Mouse (Mus musculus): ENCODE data around the gene Phf21a. TPM values are rescaled to one million over a fixed set of nuclear protein-coding genes. Genes with fewer than 3 reads are reported as not detected.

The Phf21a gene
- polyA plus RNA-seq, 1 experiment = 52.8 TPM

- H3K27ac ChIP-seq (ENCODE audit: control insufficient read depth, insufficient read depth, low read depth, low read length, poor library complexity) = no peak overlapping the region
- WGBS = 87% methylated on average over 13 of the region's 13 CpGs
- H3K4me3 ChIP-seq (replicated peaks; ENCODE audit: control insufficient read depth, low read depth, low read length) = no peak overlapping the region
- TF ChIP-seq POLR2A (IDR thresholded peaks at IDR 0.05; ENCODE audit: borderline replicate concordance, control insufficient read depth, low read depth, low read length) (no peak), CTCF (IDR thresholded peaks at IDR 0.05; ENCODE audit: control insufficient read depth, insufficient read depth, low read length) (no peak)
- H3K4me1 ChIP-seq (ENCODE audit: control insufficient read depth, insufficient read depth, low read length) = no peaks in the 10 kb centered on the region; the same call in 1 of the 2 replicates
These were observed 36.2 kb upstream of the Phf21a start for GRCm38 (mm10) chr2:92056760-92057159.

GRCm38 (mm10) chr2:92058469-92058868 lies 34.4 kb upstream of the Phf21a start:
- H3K4me3 ChIP-seq (replicated peaks; ENCODE audit: control insufficient read depth, low read depth, low read length) = peak overlapping the region; percentile 17
- no peaks in the 10 kb centered on the region; the same call in 1 of the 2 replicates for H3K4me1 ChIP-seq (ENCODE audit: control insufficient read depth, insufficient read depth, low read length)
- H3K27ac ChIP-seq (ENCODE audit: control insufficient read depth, insufficient read depth, low read depth, low read length, poor library complexity) = 0 out of 2 replicates have a peak overlapping the region, but pooled peaks have one; percentile 20
- TF ChIP-seq POLR2A (IDR thresholded peaks at IDR 0.05; ENCODE audit: borderline replicate concordance, control insufficient read depth, low read depth, low read length) (no peak), CTCF (IDR thresholded peaks at IDR 0.05; ENCODE audit: control insufficient read depth, insufficient read depth, low read length) (peak; percentile 80)
- under 1% methylated on average over 29 of the region's 29 CpGs for WGBS

- 3% methylated on average over 11 of the region's 11 CpGs for WGBS
These were observed 34.0 kb upstream of the Phf21a start for GRCm38 (mm10) chr2:92058936-92059335.

GRCm38 (mm10) chr2:92059481-92060220 lies 33.3 kb upstream of the Phf21a start:
- under 1% methylated on average over 63 of the region's 63 CpGs for WGBS
- TF ChIP-seq CTCF (IDR thresholded peaks at IDR 0.05; ENCODE audit: control insufficient read depth, insufficient read depth, low read length) = no peak
- no peak for TF ChIP-seq POLR2A (IDR thresholded peaks at IDR 0.05; ENCODE audit: borderline replicate concordance, control insufficient read depth, low read depth, low read length)
- H3K27ac ChIP-seq (ENCODE audit: control insufficient read depth, insufficient read depth, low read depth, low read length, poor library complexity) = no peak overlapping the region
- H3K4me3 ChIP-seq (replicated peaks; ENCODE audit: control insufficient read depth, low read depth, low read length) = no peak overlapping the region
- no peaks in the 10 kb centered on the region; the same call in 1 of the 2 replicates for H3K4me1 ChIP-seq (ENCODE audit: control insufficient read depth, insufficient read depth, low read length)

More at GRCm38 (mm10) chr2:92058936-92059335, 34.0 kb upstream of the Phf21a start:
- Histone ChIP-seq H3K27ac (ENCODE audit: control insufficient read depth, insufficient read depth, low read depth, low read length, poor library complexity) (no peak overlapping the region), H3K4me3 (replicated peaks; ENCODE audit: control insufficient read depth, low read depth, low read length) (no peak overlapping the region), H3K4me1 (ENCODE audit: control insufficient read depth, insufficient read depth, low read length) (no peaks in the 10 kb centered on the region; the same call in 1 of the 2 replicates)
- no peak for TF ChIP-seq POLR2A (IDR thresholded peaks at IDR 0.05; ENCODE audit: borderline replicate concordance, control insufficient read depth, low read depth, low read length)
- TF ChIP-seq CTCF (IDR thresholded peaks at IDR 0.05; ENCODE audit: control insufficient read depth, insufficient read depth, low read length) = no peak

GRCm38 (mm10) chr2:92060291-92060690 lies 32.6 kb upstream of the Phf21a start:
- Histone ChIP-seq H3K4me1 (ENCODE audit: control insufficient read depth, insufficient read depth, low read length) (no peaks in the 10 kb centered on the region; the same call in 1 of the 2 replicates), H3K27ac (ENCODE audit: control insufficient read depth, insufficient read depth, low read depth, low read length, poor library complexity) (no peak overlapping the region), H3K4me3 (replicated peaks; ENCODE audit: control insufficient read depth, low read depth, low read length) (no peak overlapping the region)
- no peak for TF ChIP-seq POLR2A (IDR thresholded peaks at IDR 0.05; ENCODE audit: borderline replicate concordance, control insufficient read depth, low read depth, low read length)
- TF ChIP-seq CTCF (IDR thresholded peaks at IDR 0.05; ENCODE audit: control insufficient read depth, insufficient read depth, low read length) = no peak
- WGBS = 50% methylated on average over 6 of the region's 6 CpGs

- Histone ChIP-seq H3K4me3 (replicated peaks; ENCODE audit: control insufficient read depth, low read depth, low read length) (no peak overlapping the region), H3K4me1 (ENCODE audit: control insufficient read depth, insufficient read depth, low read length) (no peaks in the 10 kb centered on the region; the same call in none of the 2 replicates), H3K27ac (ENCODE audit: control insufficient read depth, insufficient read depth, low read depth, low read length, poor library complexity) (no peak overlapping the region)
- no peak for TF ChIP-seq CTCF (IDR thresholded peaks at IDR 0.05; ENCODE audit: control insufficient read depth, insufficient read depth, low read length)
- TF ChIP-seq POLR2A (IDR thresholded peaks at IDR 0.05; ENCODE audit: borderline replicate concordance, control insufficient read depth, low read depth, low read length) = no peak
- WGBS = 88% methylated on average over 5 of the region's 5 CpGs
These were observed 31.6 kb upstream of the Phf21a start for GRCm38 (mm10) chr2:92061337-92061736.

- no peaks in the 10 kb centered on the region; the same call in none of the 2 replicates for H3K4me1 ChIP-seq (ENCODE audit: control insufficient read depth, insufficient read depth, low read length)
- 76% methylated on average over 5 of the region's 5 CpGs for WGBS
- no peak overlapping the region for H3K4me3 ChIP-seq (replicated peaks; ENCODE audit: control insufficient read depth, low read depth, low read length)
- no peak overlapping the region for H3K27ac ChIP-seq (ENCODE audit: control insufficient read depth, insufficient read depth, low read depth, low read length, poor library complexity)
- TF ChIP-seq CTCF (IDR thresholded peaks at IDR 0.05; ENCODE audit: control insufficient read depth, insufficient read depth, low read length) = no peak
These were observed 29.8 kb upstream of the Phf21a start for GRCm38 (mm10) chr2:92063106-92063505.

GRCm38 (mm10) chr2:92065269-92065888 lies 27.5 kb upstream of the Phf21a start:
- H3K27ac ChIP-seq (ENCODE audit: control insufficient read depth, insufficient read depth, low read depth, low read length, poor library complexity) = no peak overlapping the region
- TF ChIP-seq POLR2A (IDR thresholded peaks at IDR 0.05; ENCODE audit: borderline replicate concordance, control insufficient read depth, low read depth, low read length) (no peak), CTCF (IDR thresholded peaks at IDR 0.05; ENCODE audit: control insufficient read depth, insufficient read depth, low read length) (no peak)
- no peak overlapping the region for H3K4me3 ChIP-seq (replicated peaks; ENCODE audit: control insufficient read depth, low read depth, low read length)
- no peaks in the 10 kb centered on the region; the same call in 1 of the 2 replicates for H3K4me1 ChIP-seq (ENCODE audit: control insufficient read depth, insufficient read depth, low read length)
- 26% methylated on average over 8 of the region's 8 CpGs for WGBS

Measured in bone marrow, adult 2 months (tissue).